Comparison of ENCODE assay signal across 14 mouse cellular contexts in the genomic region with DNA sequence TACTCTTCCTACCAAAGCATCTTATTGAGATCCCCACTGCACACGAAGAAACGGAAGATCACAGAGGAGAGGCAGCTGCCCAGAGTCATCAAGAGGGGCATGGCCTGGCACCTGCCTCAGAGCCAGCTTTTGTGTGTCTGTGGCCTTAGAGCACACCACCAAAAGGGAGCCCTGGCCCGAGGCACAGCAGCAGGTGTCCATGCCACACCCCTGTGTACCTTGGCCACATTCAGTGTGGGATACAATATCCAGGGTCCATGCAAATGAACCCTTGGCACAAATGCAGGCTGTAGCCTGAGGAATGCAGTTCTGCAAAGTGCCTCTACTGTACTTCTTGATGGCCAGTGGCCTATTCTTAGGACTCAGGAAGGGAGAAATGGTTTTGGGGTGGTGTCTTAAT. TPM values are rescaled to one million over a fixed set of nuclear protein-coding genes. Genes with fewer than 3 reads are reported as not detected.
"Had no signal": no experiment of that assay in that cellular context is flagged by ENCODE, and none has a peak within 500 bp of the region (broad histone marks: within the 10 kb centered on the region; RNA-seq: fewer than 3 reads in every experiment).

No protein-coding gene starts in this region.

- H3K27me3 ChIP-seq: neural tube, embryonic 12.5 days had no signal

- H3K27ac ChIP-seq: hindbrain, embryonic 12.5 days; hindbrain, postnatal 0 days; layer of hippocampus, adult 2 months; limb, embryonic 13.5 days; liver, embryonic 14.5 days; midbrain, embryonic 10.5 days; neural tube, embryonic 12.5 days had no signal

- H3K4me3 ChIP-seq: hindbrain, embryonic 12.5 days; layer of hippocampus, adult 2 months; limb, embryonic 13.5 days; midbrain, embryonic 10.5 days; neural tube, embryonic 12.5 days had no signal

- DNase-seq: kidney, postnatal 4 days; lung, embryonic 14.5 days; lung, postnatal 10 days; midbrain, embryonic 14.5 days; spleen, adult 18-20 months; thymus, postnatal 4 days had no signal

- H3K4me2 ChIP-seq: hindbrain, embryonic 12.5 days; limb, embryonic 13.5 days; lung, embryonic 14.5 days; neural tube, embryonic 12.5 days had no signal

- ATAC-seq: hindbrain, postnatal 0 days had no signal

- H3K36me3 ChIP-seq: limb, embryonic 13.5 days had no signal

- H3K9me3 ChIP-seq: hindbrain, embryonic 12.5 days; limb, embryonic 13.5 days; midbrain, embryonic 10.5 days; neural tube, embryonic 12.5 days had no signal

- H3K9ac ChIP-seq: hindbrain, embryonic 12.5 days; limb, embryonic 13.5 days; liver, embryonic 14.5 days; lung, embryonic 14.5 days; neural tube, embryonic 12.5 days had no signal

RNA-seq across cellular contexts. Expression of a gene that starts 5.0 kb away (rescaled TPM):
- total RNA-seq: megakaryocyte, adult 5-6 weeks had no signal
